Mouse (Mus musculus) hindbrain, embryonic 11.5 days (tissue): Measurements from ENCODE around the gene Egln1. TPM values are rescaled to one million over a fixed set of nuclear protein-coding genes. Genes with fewer than 3 reads are reported as not detected.

Source experiments
- ATAC-seq: fragments of 200-750 bp; cut with Nextera tagmentation; 2 replicates; pipeline ENCODE4 v1.8.0; 2017; ENCODE audit warnings: mild to moderate bottlenecking, moderate TSS enrichment, moderate library complexity; ENCODE audit not compliant: low FRiP score
- DNase-seq: peaks from one replicate; pipeline ENCODE4 v3.0.0-alpha.2; 2015; ENCODE audit warnings: low spot score
- H3K27ac ChIP-seq: fragments of 300-500 bp; sonication (generic); 2 replicates; pipeline ENCODE4 v1.5.1; 2014; ENCODE audit warnings: mild to moderate bottlenecking, low read depth, low read length
- H3K27me3 ChIP-seq: fragments of 300-500 bp; sonication (generic); 2 replicates; pipeline ENCODE4 v1.6.1; 2014; ENCODE audit warnings: mild to moderate bottlenecking, low read length, moderate library complexity, mixed read lengths; ENCODE audit not compliant: control insufficient read depth, insufficient read depth
- H3K36me3 ChIP-seq: fragments of 300-500 bp; sonication (generic); 2 replicates; pipeline ENCODE4 v1.6.1; 2014; ENCODE audit warnings: mild to moderate bottlenecking, low read length, moderate library complexity, mixed read lengths; ENCODE audit not compliant: control insufficient read depth, insufficient read depth
- H3K4me1 ChIP-seq: fragments of 300-500 bp; sonication (generic); replicated peaks from 2 replicates; pipeline ENCODE4 v1.6.1; 2014; ENCODE audit warnings: low read length, mixed read lengths; ENCODE audit not compliant: control insufficient read depth, insufficient read depth
- H3K4me2 ChIP-seq: fragments of 300-500 bp; sonication (generic); replicated peaks from 2 replicates; pipeline ENCODE4 v1.6.1; 2014; ENCODE audit warnings: mild to moderate bottlenecking, low read depth, low read length
- H3K4me3 ChIP-seq: fragments of 300-500 bp; sonication (generic); 2 replicates; pipeline ENCODE4 v1.5.1; 2014; ENCODE audit warnings: low read depth, low read length
- H3K9ac ChIP-seq: fragments of 300-500 bp; sonication (generic); 2 replicates; pipeline ENCODE4 v1.6.1; 2014; ENCODE audit warnings: low read depth, low read length
- H3K9me3 ChIP-seq: fragments of 300-500 bp; sonication (generic); 2 replicates; pipeline ENCODE4 v1.6.1; 2016; ENCODE audit warnings: low read length; ENCODE audit not compliant: control insufficient read depth
- WGBS: fragments of 180-500 bp; shearing (Covaris S2); extraction: QIAGEN DNeasy Blood & Tissue Kit; methylation state at CpG from one replicate; pipeline ENCODE4 v1.1.7; 2014; 5-methylcytosine and 5-hydroxymethylcytosine counted together
- polyA plus RNA-seq: library from polyadenylated mRNA; unstranded; fragments of >200 nt; fragmentation: Nextera tagmentation; extraction: Ambion mirVana; gene quantifications from 2 replicates; pipeline ENCODE4 v1.2.1, GENCODE M21; 2014

Gene Egln1
- polyA plus RNA-seq, 1 experiment from 2014 or later = 23.4 TPM

- Histone ChIP-seq H3K27ac (no peak overlapping the region), H3K36me3 (no peaks in the 10 kb centered on the region), H3K27me3 (no peaks in the 10 kb centered on the region), H3K4me2 (no peak overlapping the region), H3K4me1 (no peaks in the 10 kb centered on the region), H3K4me3 (no peak overlapping the region), H3K9ac (no peak overlapping the region), H3K9me3 (no peaks in the 10 kb centered on the region)
- DNase-seq = no peak
- no peak for ATAC-seq
- WGBS = 89% methylated on average over 4 of the region's 4 CpGs
These were observed 25.1 kb upstream of the Egln1 start for GRCm38 (mm10) chr8:124974254-124974653.

- H3K4me2 ChIP-seq = no peak overlapping the region
- no peaks in the 10 kb centered on the region for H3K4me1 ChIP-seq
- no peak for ATAC-seq
- H3K9ac ChIP-seq = no peak overlapping the region
- no peaks in the 10 kb centered on the region for H3K36me3 ChIP-seq
- no peaks in the 10 kb centered on the region for H3K27me3 ChIP-seq
- H3K27ac ChIP-seq = no peak overlapping the region
- no peaks in the 10 kb centered on the region for H3K9me3 ChIP-seq
- DNase-seq = no peak
- WGBS = 79% methylated on average over 8 of the region's 8 CpGs
- H3K4me3 ChIP-seq = no peak overlapping the region
These were observed 24.1 kb upstream of the Egln1 start for GRCm38 (mm10) chr8:124973221-124973620.

- 88% methylated on average over 6 of the region's 6 CpGs for WGBS
- no peak for DNase-seq
- Histone ChIP-seq H3K4me1 (no peaks in the 10 kb centered on the region), H3K4me2 (no peak overlapping the region), H3K36me3 (no peaks in the 10 kb centered on the region), H3K9ac (no peak overlapping the region), H3K27me3 (no peaks in the 10 kb centered on the region), H3K4me3 (no peak overlapping the region), H3K27ac (no peak overlapping the region), H3K9me3 (no peaks in the 10 kb centered on the region)
- ATAC-seq = no peak
These were observed 21.3 kb upstream of the Egln1 start for GRCm38 (mm10) chr8:124970312-124970933.

GRCm38 (mm10) chr8:124964966-124965365, 15.8 kb upstream of the Egln1 start:
- ATAC-seq = no peak
- H3K9me3 ChIP-seq = no peaks in the 10 kb centered on the region
- 88% methylated on average over 8 of the region's 8 CpGs for WGBS
- no peak overlapping the region for H3K27ac ChIP-seq
- H3K4me3 ChIP-seq = no peak overlapping the region
- H3K9ac ChIP-seq = no peak overlapping the region
- no peaks in the 10 kb centered on the region for H3K27me3 ChIP-seq
- H3K36me3 ChIP-seq = no peaks in the 10 kb centered on the region
- H3K4me1 ChIP-seq = no peaks in the 10 kb centered on the region
- no peak for DNase-seq
- no peak overlapping the region for H3K4me2 ChIP-seq

- H3K4me3 ChIP-seq = no peak overlapping the region
- H3K27ac ChIP-seq = no peak overlapping the region
- no peaks in the 10 kb centered on the region for H3K36me3 ChIP-seq
- no peaks in the 10 kb centered on the region for H3K27me3 ChIP-seq
- 86% methylated on average over 5 of the region's 5 CpGs for WGBS
- no peak overlapping the region for H3K9ac ChIP-seq
- no peak overlapping the region for H3K4me2 ChIP-seq
- no peaks in the 10 kb centered on the region; the same call in 1 of the 2 replicates for H3K4me1 ChIP-seq
- no peak for DNase-seq
- no peaks in the 10 kb centered on the region for H3K9me3 ChIP-seq
- no peak for ATAC-seq
These were observed 14.1 kb upstream of the Egln1 start for GRCm38 (mm10) chr8:124963246-124963645.

DNA sequence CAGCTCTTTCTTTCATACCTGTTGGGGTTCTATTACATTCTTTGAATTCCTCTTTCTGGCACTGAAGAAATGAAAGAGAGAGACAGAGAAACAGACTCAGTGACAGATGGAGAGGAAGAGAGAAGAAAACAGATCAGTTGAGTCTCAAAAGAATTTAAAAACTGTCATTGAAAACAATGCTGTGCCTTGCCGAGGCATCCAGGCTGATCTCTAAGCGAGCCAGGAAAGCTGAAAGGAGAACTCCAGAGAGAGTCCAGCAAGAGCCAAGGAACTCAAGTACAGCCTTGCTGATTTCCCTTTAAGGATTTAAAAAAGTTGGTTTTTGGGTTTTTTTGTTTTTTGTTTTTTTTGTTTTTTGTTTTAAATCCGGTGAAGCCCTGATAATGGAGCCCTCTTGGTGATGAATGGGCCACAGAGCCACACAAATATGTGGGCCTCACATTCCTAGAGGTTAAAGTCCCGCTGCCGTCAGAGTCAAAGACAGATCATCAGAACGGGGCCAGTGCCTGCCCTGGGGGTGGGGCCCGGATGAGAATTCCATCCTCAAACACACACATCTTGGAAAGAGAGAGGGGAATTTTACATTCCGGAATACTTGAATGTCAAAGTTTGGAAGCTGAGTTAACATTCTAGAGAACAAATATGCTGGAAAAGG, 11.2 kb upstream of the Egln1 start:
- no peaks in the 10 kb centered on the region for H3K36me3 ChIP-seq
- no peak overlapping the region for H3K27ac ChIP-seq
- H3K4me1 ChIP-seq = no peaks in the 10 kb centered on the region; the same call in 1 of the 2 replicates
- no peak overlapping the region for H3K9ac ChIP-seq
- ATAC-seq = no peak
- DNase-seq = no peak
- no peaks in the 10 kb centered on the region for H3K27me3 ChIP-seq
- no peak overlapping the region for H3K4me2 ChIP-seq
- no peak overlapping the region for H3K4me3 ChIP-seq
- no peaks in the 10 kb centered on the region for H3K9me3 ChIP-seq
- WGBS = 16% methylated on average over 8 of the region's 8 CpGs

DNA sequence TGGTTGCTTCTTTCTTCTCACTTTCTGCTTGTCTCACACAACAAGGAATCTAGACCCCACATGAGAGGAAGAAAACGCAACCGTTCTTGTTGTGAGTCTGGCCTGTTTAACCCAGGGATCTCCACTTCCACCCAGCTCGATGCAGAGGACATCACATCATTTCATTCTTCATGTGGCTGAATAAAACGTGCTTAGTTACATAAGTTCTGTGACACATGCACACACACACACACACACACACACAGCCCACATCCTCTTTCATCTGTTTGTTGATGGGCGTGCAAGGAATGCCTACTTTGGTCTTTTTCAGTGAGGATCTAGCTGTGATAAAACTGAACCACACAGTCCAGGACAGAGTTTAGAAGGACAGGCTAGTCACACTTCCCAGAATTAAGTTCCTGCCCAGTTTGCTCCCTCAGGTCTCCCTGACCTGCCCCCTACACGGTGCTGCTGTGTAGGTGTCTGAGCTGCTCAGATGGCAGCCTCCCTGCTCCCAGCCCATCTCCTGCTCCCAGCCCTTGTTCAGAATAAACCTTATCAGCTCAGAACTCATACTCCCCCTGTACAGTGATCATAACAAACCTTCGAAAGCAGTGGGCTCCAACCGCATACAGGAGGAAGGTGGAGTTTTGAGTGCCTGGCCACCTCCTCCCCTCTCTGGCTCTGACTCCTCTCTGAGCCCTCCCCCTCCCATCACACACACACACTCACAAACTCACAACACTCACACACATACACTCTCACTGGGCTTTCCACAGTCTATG, 10.5 kb upstream of the Egln1 start:
- no peak overlapping the region for H3K4me2 ChIP-seq
- no peak for ATAC-seq
- H3K36me3 ChIP-seq = no peaks in the 10 kb centered on the region
- H3K4me1 ChIP-seq = no peaks in the 10 kb centered on the region; the same call in 1 of the 2 replicates
- no peaks in the 10 kb centered on the region for H3K9me3 ChIP-seq
- WGBS = 67% methylated on average over 8 of the region's 8 CpGs
- no peaks in the 10 kb centered on the region for H3K27me3 ChIP-seq
- no peak for DNase-seq
- no peak overlapping the region for H3K9ac ChIP-seq
- H3K27ac ChIP-seq = no peak overlapping the region
- no peak overlapping the region for H3K4me3 ChIP-seq

GRCm38 (mm10) chr8:124954572-124955082, 5.5 kb upstream of the Egln1 start:
- 85% methylated on average over 8 of the region's 8 CpGs for WGBS
- ATAC-seq (no peak), DNase-seq (no peak)
- Histone ChIP-seq H3K4me1 (peaks cover 4% of the 10 kb centered on the region; the same call in 1 of the 2 replicates), H3K4me2 (no peak overlapping the region), H3K9ac (no peak overlapping the region), H3K36me3 (no peaks in the 10 kb centered on the region), H3K27ac (no peak overlapping the region), H3K27me3 (no peaks in the 10 kb centered on the region), H3K4me3 (no peak overlapping the region), H3K9me3 (no peaks in the 10 kb centered on the region)
